Mouse (Mus musculus): ENCODE data around the gene Nav2. TPM values are rescaled to one million over a fixed set of nuclear protein-coding genes. Genes with fewer than 3 reads are reported as not detected.
A peak's percentile ranks its signal among the peaks of the same experiment; 100 is the strongest.

The Nav2 gene
- polyA plus RNA-seq, 1 experiment from 2014 or later, result 22.5 TPM

DNA sequence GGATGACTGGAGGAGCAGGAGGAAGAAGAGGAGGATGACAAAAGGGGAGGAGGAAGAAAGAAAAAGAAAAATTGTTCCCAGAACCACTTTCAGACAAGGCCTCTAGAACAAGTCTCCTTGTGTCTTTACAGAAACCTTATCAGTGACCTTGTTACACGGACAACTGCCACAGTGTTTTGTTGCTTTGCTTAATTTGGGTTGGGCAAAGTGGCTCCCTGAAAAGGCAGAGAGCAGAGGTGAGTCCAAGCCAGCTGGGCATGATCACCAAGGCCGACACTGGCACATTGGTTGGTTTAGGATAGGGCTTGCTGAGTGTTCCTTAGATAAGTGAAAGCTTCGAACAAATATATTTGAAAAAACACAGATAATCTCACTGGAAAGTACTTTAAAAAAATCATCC lies 327.3 kb downstream of the Nav2 start:
- Histone ChIP-seq H3K27ac (replicated peaks; ENCODE audit: low read depth, low read length) (no peak overlapping the region), H3K27me3 (ENCODE audit: control insufficient read depth, insufficient read depth, low read length) (no peaks in the 10 kb centered on the region), H3K9ac (replicated peaks; ENCODE audit: low read length) (no peak overlapping the region), H3K4me3 (replicated peaks; ENCODE audit: low read depth, low read length) (no peak overlapping the region), H3K4me1 (ENCODE audit: control insufficient read depth, insufficient read depth, low read length) (no peaks in the 10 kb centered on the region), H3K36me3 (ENCODE audit: control insufficient read depth, insufficient read depth, low read length) (no peaks in the 10 kb centered on the region), H3K9me3 (ENCODE audit: control insufficient read depth, low read length) (no peaks in the 10 kb centered on the region), H3K4me2 (ENCODE audit: low read length) (no peak overlapping the region)
- 88% methylated on average over 3 of the region's 3 CpGs for WGBS
- ATAC-seq (ENCODE audit: low FRiP score, low TSS enrichment) (no peak), DNase-seq (no peak)

GRCm38 (mm10) chr7:49240461-49240860 lies 331.9 kb downstream of the Nav2 start:
- Histone ChIP-seq H3K4me2 (ENCODE audit: low read length) (no peak overlapping the region), H3K4me3 (replicated peaks; ENCODE audit: low read depth, low read length) (no peak overlapping the region), H3K27me3 (ENCODE audit: control insufficient read depth, insufficient read depth, low read length) (no peaks in the 10 kb centered on the region), H3K9me3 (ENCODE audit: control insufficient read depth, low read length) (no peaks in the 10 kb centered on the region), H3K36me3 (ENCODE audit: control insufficient read depth, insufficient read depth, low read length) (no peaks in the 10 kb centered on the region), H3K27ac (replicated peaks; ENCODE audit: low read depth, low read length) (no peak overlapping the region), H3K4me1 (ENCODE audit: control insufficient read depth, insufficient read depth, low read length) (no peaks in the 10 kb centered on the region), H3K9ac (replicated peaks; ENCODE audit: low read length) (no peak overlapping the region)
- DNase-seq (no peak), ATAC-seq (ENCODE audit: low FRiP score, low TSS enrichment) (no peak)
- 86% methylated on average over 7 of the region's 7 CpGs for WGBS

DNA sequence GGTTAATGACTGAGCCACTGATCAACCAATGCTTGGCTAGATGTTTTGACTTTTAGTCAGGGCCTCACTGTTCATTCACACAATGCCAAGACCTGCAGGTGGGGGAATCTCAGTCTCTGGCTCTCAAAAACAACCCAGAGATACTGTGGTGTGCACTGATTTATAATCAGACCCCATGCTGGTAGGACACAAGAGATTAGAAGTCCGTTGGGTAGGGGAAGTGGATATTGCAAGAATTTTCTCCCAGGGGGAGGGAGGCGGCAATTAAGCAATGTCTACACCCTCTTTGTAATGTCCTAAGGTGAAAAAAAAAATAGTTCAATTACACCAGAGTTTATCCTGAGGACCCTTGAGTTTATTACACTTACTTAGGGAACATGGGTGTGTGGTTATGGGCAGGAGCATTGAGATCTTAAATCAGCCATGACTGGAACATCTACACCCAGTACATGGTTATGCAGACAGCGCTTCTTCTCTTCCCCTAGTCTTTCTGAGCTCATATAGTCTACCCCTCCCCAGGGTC lies 332.8 kb downstream of the Nav2 start:
- no peak for DNase-seq
- Histone ChIP-seq H3K27ac (replicated peaks; ENCODE audit: low read depth, low read length) (no peak overlapping the region), H3K9ac (replicated peaks; ENCODE audit: low read length) (no peak overlapping the region), H3K9me3 (ENCODE audit: control insufficient read depth, low read length) (no peaks in the 10 kb centered on the region), H3K4me2 (ENCODE audit: low read length) (no peak overlapping the region), H3K4me1 (ENCODE audit: control insufficient read depth, insufficient read depth, low read length) (no peaks in the 10 kb centered on the region), H3K4me3 (replicated peaks; ENCODE audit: low read depth, low read length) (no peak overlapping the region), H3K36me3 (ENCODE audit: control insufficient read depth, insufficient read depth, low read length) (no peaks in the 10 kb centered on the region), H3K27me3 (ENCODE audit: control insufficient read depth, insufficient read depth, low read length) (no peaks in the 10 kb centered on the region)
- 67% methylated on average over 3 of the region's 3 CpGs for WGBS
- ATAC-seq (ENCODE audit: low FRiP score, low TSS enrichment), result no peak

- no peak overlapping the region for H3K4me3 ChIP-seq (replicated peaks; ENCODE audit: low read depth, low read length)
- no peaks in the 10 kb centered on the region for H3K9me3 ChIP-seq (ENCODE audit: control insufficient read depth, low read length)
- peaks cover 5% of the 10 kb centered on the region; the same call in 1 of the 2 replicates for H3K27me3 ChIP-seq (ENCODE audit: control insufficient read depth, insufficient read depth, low read length)
- H3K4me1 ChIP-seq (ENCODE audit: control insufficient read depth, insufficient read depth, low read length), result peaks cover 6% of the 10 kb centered on the region
- H3K9ac ChIP-seq (replicated peaks; ENCODE audit: low read length), result no peak overlapping the region
- no peak overlapping the region for H3K4me2 ChIP-seq (ENCODE audit: low read length)
- H3K27ac ChIP-seq (replicated peaks; ENCODE audit: low read depth, low read length), result no peak overlapping the region
- no peaks in the 10 kb centered on the region for H3K36me3 ChIP-seq (ENCODE audit: control insufficient read depth, insufficient read depth, low read length)
- WGBS, result 51% methylated on average over 5 of the region's 5 CpGs
- no peak for DNase-seq
- no peak for ATAC-seq (ENCODE audit: low FRiP score, low TSS enrichment)
Observed at GRCm38 (mm10) chr7:49242261-49242660, 333.7 kb downstream of the Nav2 start.

DNA sequence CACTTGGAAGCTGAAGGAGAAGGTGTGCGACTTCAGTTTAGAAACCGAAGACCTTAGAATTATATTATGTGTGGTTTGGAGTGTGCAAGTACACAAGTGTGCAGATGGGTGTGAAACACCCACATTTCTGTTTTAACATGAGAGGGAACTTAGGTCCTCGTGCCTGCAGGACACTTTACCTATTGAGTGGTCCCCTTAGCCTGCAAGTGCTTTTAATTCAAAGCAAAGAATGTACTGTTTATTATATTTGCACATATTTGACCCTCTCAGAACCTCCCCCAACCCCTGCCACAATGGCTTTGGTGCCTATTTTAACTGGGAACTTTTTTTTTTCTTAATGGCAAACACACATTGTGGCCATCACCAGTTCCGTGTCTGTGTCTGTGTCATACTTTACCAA lies 334.6 kb downstream of the Nav2 start:
- Histone ChIP-seq H3K36me3 (ENCODE audit: control insufficient read depth, insufficient read depth, low read length) (no peaks in the 10 kb centered on the region), H3K27me3 (ENCODE audit: control insufficient read depth, insufficient read depth, low read length) (peaks cover 12% of the 10 kb centered on the region; the same call in 1 of the 2 replicates), H3K27ac (replicated peaks; ENCODE audit: low read depth, low read length) (no peak overlapping the region), H3K4me1 (ENCODE audit: control insufficient read depth, insufficient read depth, low read length) (peaks cover 14% of the 10 kb centered on the region), H3K4me2 (ENCODE audit: low read length) (no peak overlapping the region), H3K4me3 (replicated peaks; ENCODE audit: low read depth, low read length) (no peak overlapping the region), H3K9me3 (ENCODE audit: control insufficient read depth, low read length) (no peaks in the 10 kb centered on the region), H3K9ac (replicated peaks; ENCODE audit: low read length) (no peak overlapping the region)
- WGBS, result 89% methylated on average over 4 of the region's 4 CpGs
- ATAC-seq (ENCODE audit: low FRiP score, low TSS enrichment) (no peak), DNase-seq (no peak)

DNA sequence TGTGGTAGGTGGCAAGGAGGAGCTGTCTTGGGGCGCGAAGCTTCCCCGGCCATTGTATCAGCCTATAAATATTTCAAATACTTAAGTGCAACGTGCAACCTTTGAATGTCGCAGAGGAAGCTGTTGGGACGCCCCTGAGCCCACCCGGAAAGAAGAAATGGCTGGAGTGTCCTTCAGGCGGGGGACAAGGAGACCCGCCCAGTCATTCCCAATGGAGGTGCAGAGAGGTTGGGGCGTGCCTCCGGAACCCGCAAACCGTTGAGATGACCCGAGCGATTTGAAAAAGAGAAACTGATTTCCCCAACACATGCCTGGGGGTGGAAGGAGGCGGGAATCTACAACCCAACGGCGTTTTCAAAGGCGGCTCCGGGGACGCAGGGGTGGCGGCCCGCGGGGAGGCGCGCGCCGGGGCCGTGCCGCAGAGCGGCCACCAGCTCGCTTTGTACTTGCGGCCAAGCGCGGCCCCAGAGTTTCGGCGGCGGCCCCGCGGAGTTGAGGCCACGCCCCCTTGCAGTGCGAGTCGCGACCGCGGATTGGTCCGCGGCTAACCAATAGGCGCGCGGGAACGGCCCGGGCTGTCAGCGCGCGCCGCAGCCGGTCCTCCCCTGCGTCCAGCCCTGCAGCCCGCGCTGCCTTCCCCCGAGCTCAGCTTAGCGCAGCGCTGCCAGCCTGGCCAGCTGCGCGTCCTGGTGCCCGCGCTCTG lies 337.2 kb downstream of the Nav2 start:
- H3K4me3 ChIP-seq (replicated peaks; ENCODE audit: low read depth, low read length), result peak overlapping the region; percentile 55
- H3K4me2 ChIP-seq (ENCODE audit: low read length), result peak overlapping the region; percentile 99
- DNase-seq, result peak; percentile 98
- no peaks in the 10 kb centered on the region for H3K9me3 ChIP-seq (ENCODE audit: control insufficient read depth, low read length)
- WGBS, result under 1% methylated on average over 68 of the region's 68 CpGs
- no peaks in the 10 kb centered on the region for H3K36me3 ChIP-seq (ENCODE audit: control insufficient read depth, insufficient read depth, low read length)
- ATAC-seq (ENCODE audit: low FRiP score, low TSS enrichment), result peak; percentile 96
- peaks cover 21% of the 10 kb centered on the region for H3K4me1 ChIP-seq (ENCODE audit: control insufficient read depth, insufficient read depth, low read length)
- H3K9ac ChIP-seq (replicated peaks; ENCODE audit: low read length), result peak overlapping the region; percentile 73
- peaks cover 17% of the 10 kb centered on the region; the same call in 1 of the 2 replicates for H3K27me3 ChIP-seq (ENCODE audit: control insufficient read depth, insufficient read depth, low read length)
- H3K27ac ChIP-seq (replicated peaks; ENCODE audit: low read depth, low read length), result peak overlapping the region; percentile 78

GRCm38 (mm10) chr7:49246240-49246578 lies 337.7 kb downstream of the Nav2 start:
- ATAC-seq (ENCODE audit: low FRiP score, low TSS enrichment), result no peak; the same call in 1 of the 2 replicates
- under 1% methylated on average over 31 of the region's 31 CpGs for WGBS
- peak overlapping the region; percentile 99 for H3K4me2 ChIP-seq (ENCODE audit: low read length)
- no peaks in the 10 kb centered on the region for H3K36me3 ChIP-seq (ENCODE audit: control insufficient read depth, insufficient read depth, low read length)
- peak overlapping the region; percentile 78 for H3K27ac ChIP-seq (replicated peaks; ENCODE audit: low read depth, low read length)
- H3K27me3 ChIP-seq (ENCODE audit: control insufficient read depth, insufficient read depth, low read length), result peaks cover 17% of the 10 kb centered on the region; the same call in 1 of the 2 replicates
- DNase-seq, result peak; percentile 62
- H3K4me1 ChIP-seq (ENCODE audit: control insufficient read depth, insufficient read depth, low read length), result peaks cover 21% of the 10 kb centered on the region
- no peaks in the 10 kb centered on the region for H3K9me3 ChIP-seq (ENCODE audit: control insufficient read depth, low read length)
- peak overlapping the region; percentile 73 for H3K9ac ChIP-seq (replicated peaks; ENCODE audit: low read length)
- peak overlapping the region; percentile 55 for H3K4me3 ChIP-seq (replicated peaks; ENCODE audit: low read depth, low read length)

- Histone ChIP-seq H3K27ac (replicated peaks; ENCODE audit: low read depth, low read length) (peak overlapping the region; percentile 78), H3K36me3 (ENCODE audit: control insufficient read depth, insufficient read depth, low read length) (no peaks in the 10 kb centered on the region), H3K9ac (replicated peaks; ENCODE audit: low read length) (peak overlapping the region; percentile 73), H3K4me2 (ENCODE audit: low read length) (peak overlapping the region; percentile 99), H3K4me3 (replicated peaks; ENCODE audit: low read depth, low read length) (peak overlapping the region; percentile 55), H3K27me3 (ENCODE audit: control insufficient read depth, insufficient read depth, low read length) (peaks cover 17% of the 10 kb centered on the region; the same call in 1 of the 2 replicates), H3K4me1 (ENCODE audit: control insufficient read depth, insufficient read depth, low read length) (peaks cover 21% of the 10 kb centered on the region), H3K9me3 (ENCODE audit: control insufficient read depth, low read length) (no peaks in the 10 kb centered on the region)
- 3% methylated on average over 50 of the region's 50 CpGs for WGBS
- ATAC-seq (ENCODE audit: low FRiP score, low TSS enrichment) (no peak), DNase-seq (no peak)
Observed at GRCm38 (mm10) chr7:49246584-49247481, 338.3 kb downstream of the Nav2 start.
